Mouse (Mus musculus) retina, embryonic 14.5 days (tissue): ENCODE data around the gene Clybl.

ENCODE experiments used
- DNase-seq: peaks from one replicate; pipeline ENCODE4 v3.0.0-alpha.2; 2015; ENCODE audit warnings: low spot score

Gene Clybl

GRCm38 (mm10) chr14:122426529-122427203 is 245.2 kb downstream of the Clybl start:
- no peak for DNase-seq

- DNase-seq: no peak
These were observed 245.7 kb downstream of the Clybl start for GRCm38 (mm10) chr14:122427204-122427560.

- DNase-seq: no peak
These were observed 246.2 kb downstream of the Clybl start for GRCm38 (mm10) chr14:122427654-122428053.

- no peak for DNase-seq
These were observed 251.1 kb downstream of the Clybl start for GRCm38 (mm10) chr14:122432558-122432957.

- no peak for DNase-seq
These were observed 252.5 kb downstream of the Clybl start for GRCm38 (mm10) chr14:122434039-122434438.

- DNase-seq: no peak
These were observed 255.3 kb downstream of the Clybl start for GRCm38 (mm10) chr14:122436850-122437249.

- no peak for DNase-seq
These were observed 268.3 kb downstream of the Clybl start for GRCm38 (mm10) chr14:122449601-122450495.

GRCm38 (mm10) chr14:122450496-122451382 is 269.2 kb downstream of the Clybl start, which contains the start of gene Gm5089:
Gene Gm5089, minus strand, starts transcription at chr14:122451115.
- peak; percentile 95 for DNase-seq

GRCm38 (mm10) chr14:122451551-122452145 is 270.1 kb downstream of the Clybl start:
- DNase-seq: peak; percentile 39
